Mouse (Mus musculus): ENCODE data around the gene Kcnj4.

DNA sequence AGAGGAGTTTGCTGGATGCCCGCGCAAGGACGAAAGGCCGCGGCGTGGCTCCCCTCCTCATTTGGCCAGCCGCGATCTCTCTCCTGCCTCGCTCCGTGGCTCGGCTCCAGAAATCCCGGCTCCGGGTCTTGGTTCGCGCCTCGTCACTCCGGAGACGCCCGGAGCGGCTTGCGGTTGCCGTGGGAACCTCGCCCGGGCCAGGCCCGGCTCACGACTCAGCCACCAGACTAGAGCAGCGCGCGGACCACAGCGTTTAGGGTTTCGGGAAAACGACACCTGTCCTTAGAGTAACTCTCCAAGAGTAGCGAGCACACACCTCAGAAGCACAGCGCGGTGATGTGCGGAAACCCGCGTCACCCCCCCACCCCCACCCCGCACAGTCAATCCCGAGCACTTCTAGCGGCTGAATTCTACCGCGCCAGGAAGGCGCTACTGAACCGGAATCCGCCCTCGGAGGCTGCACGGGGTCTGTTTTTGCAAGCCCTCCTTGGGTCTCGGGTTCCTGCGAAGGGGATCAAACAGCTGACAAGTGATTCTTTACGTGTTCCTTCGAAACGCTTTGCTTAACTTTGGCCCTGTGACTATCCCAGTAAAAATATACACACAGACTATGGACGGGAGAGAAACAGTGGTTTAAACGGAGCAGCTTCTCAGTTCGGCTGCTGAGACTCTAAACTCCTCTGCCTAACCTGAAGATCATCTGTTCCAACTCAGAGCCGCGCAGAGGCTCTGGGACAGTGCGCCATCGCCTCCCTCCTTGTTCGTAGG, 6.7 kb upstream of the Kcnj4 start:
- no peak for TF ChIP-seq CTCF (IDR thresholded peaks at IDR 0.05; ENCODE audit: extremely low read depth, insufficient read length, insufficient replicate concordance, low read depth, low read length)
- TF ChIP-seq POLR2A (IDR thresholded peaks at IDR 0.05; ENCODE audit: low read depth, low read length), result no peak
